Mouse (Mus musculus) NIH3T3 (cell line): ENCODE measurements at regions not wholly inside any gene's neighbourhood (a gene's known extent, or its start where the extent isn't known, plus 50 kb on each side); places are given as distances from the start of the nearest gene placed in this dataset.
"Not testable (repeated sequence)": the region's sequence is repeated elsewhere in the genome, so short reads cannot be mapped to it uniquely, and the experiment has no call there.

Experiments used
- DNase-seq: peaks from one replicate; pipeline ENCODE4 v3.0.0-alpha.2; 2012; ENCODE audit warnings: low read depth

GRCm38 (mm10) chr5:18502831-18503230, 142.7 kb upstream of the Gnai1 start:
- DNase-seq = no peak

GRCm38 (mm10) chr5:18494305-18494704, 134.2 kb upstream of the Gnai1 start:
- DNase-seq = no peak

- no peak for DNase-seq
Observed at GRCm38 (mm10) chr5:18489709-18490108, 129.6 kb upstream of the Gnai1 start.

GRCm38 (mm10) chr5:18487076-18487772, 127.1 kb upstream of the Gnai1 start:
- no peak for DNase-seq

- DNase-seq = no peak
Observed at GRCm38 (mm10) chr5:18484376-18484775, 124.2 kb upstream of the Gnai1 start.

- DNase-seq = no peak
Observed at GRCm38 (mm10) chr5:18478420-18478819, 118.3 kb upstream of the Gnai1 start.

GRCm38 (mm10) chr5:18477372-18478017, 117.3 kb upstream of the Gnai1 start:
- no peak for DNase-seq

GRCm38 (mm10) chr5:18472114-18472513, 112.0 kb upstream of the Gnai1 start:
- DNase-seq = peak; percentile 3

- DNase-seq = no peak
Observed at GRCm38 (mm10) chr5:18457771-18458170, 97.6 kb upstream of the Gnai1 start.

- DNase-seq = no peak
Observed at GRCm38 (mm10) chr5:18456196-18456595, 96.0 kb upstream of the Gnai1 start.

GRCm38 (mm10) chr5:18452871-18453757, 93.0 kb upstream of the Gnai1 start:
- DNase-seq = not testable (repeated sequence)

- no peak for DNase-seq
Observed at GRCm38 (mm10) chr5:18449261-18449660, 89.1 kb upstream of the Gnai1 start.

GRCm38 (mm10) chr5:18448330-18448670, 88.1 kb upstream of the Gnai1 start:
- DNase-seq = no peak

GRCm38 (mm10) chr5:18447665-18448329, 87.6 kb upstream of the Gnai1 start:
- DNase-seq = no peak

GRCm38 (mm10) chr5:18445969-18446368, 85.8 kb upstream of the Gnai1 start:
- DNase-seq = peak; percentile 72

- DNase-seq = no peak
Observed at GRCm38 (mm10) chr5:18439986-18440385, 79.8 kb upstream of the Gnai1 start.

GRCm38 (mm10) chr5:18439281-18439680, 79.1 kb upstream of the Gnai1 start:
- DNase-seq = no peak

GRCm38 (mm10) chr5:18436099-18436748, 76.1 kb upstream of the Gnai1 start:
- DNase-seq = no peak

- DNase-seq = no peak
Observed at GRCm38 (mm10) chr5:18434245-18434644, 74.1 kb upstream of the Gnai1 start.

- no peak for DNase-seq
Observed at GRCm38 (mm10) chr5:18433287-18433686, 73.1 kb upstream of the Gnai1 start.

- no peak for DNase-seq
Observed at GRCm38 (mm10) chr5:18425098-18425497, 64.9 kb upstream of the Gnai1 start.

GRCm38 (mm10) chr5:18414892-18415291, 54.7 kb upstream of the Gnai1 start:
- no peak for DNase-seq
